Mouse (Mus musculus): ENCODE measurements at regions not wholly inside any gene's neighbourhood (a gene's known extent, or its start where the extent isn't known, plus 50 kb on each side); places are given as distances from the start of the nearest gene placed in this dataset.

GRCm38 (mm10) chr4:54430789-54431188, 514.1 kb upstream of the Zfp462 start:
- no peak for DNase-seq (ENCODE audit: low read depth, low spot score)

DNA sequence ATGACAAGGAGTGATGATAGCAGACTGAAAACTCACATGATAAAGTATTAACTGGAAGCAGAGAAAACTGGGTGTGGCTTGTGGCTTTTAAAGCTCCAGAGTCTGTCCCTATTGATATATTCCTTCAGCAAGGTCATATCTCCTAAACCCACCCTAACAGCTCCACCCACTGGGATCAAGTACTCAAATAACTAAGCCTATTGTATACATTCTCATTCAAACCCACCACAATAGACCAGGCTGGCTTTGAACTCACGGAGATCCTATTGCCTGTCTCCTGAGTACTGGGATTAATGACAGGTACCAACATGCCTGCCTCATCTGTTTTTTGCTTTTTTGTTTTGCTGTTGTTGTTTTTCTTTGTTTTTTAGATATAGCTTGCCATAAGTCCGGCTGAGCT, 484.3 kb upstream of the Zfp462 start:
- DNase-seq (ENCODE audit: low read depth, low spot score), result no peak

DNA sequence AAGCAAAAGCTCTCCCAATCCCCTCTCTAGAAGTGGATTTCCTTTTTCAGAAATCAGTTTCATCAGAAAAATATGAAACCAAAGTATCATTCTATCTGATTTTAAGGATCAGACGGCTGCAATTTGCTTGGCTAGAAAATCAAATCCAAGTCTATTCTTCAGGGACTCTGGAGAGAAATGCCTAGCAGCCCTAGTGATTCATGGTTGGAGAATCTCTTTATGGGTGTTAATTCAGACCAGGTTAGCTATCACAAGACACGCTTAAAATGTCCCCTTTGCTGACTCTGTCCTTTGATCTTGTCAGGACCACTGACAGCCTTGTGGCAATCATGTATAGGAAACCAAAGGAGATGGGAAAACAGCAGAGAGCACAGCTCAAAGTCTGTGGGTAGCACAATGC, 475.7 kb upstream of the Zfp462 start:
- no peak for DNase-seq (ENCODE audit: low read depth, low spot score)

DNA sequence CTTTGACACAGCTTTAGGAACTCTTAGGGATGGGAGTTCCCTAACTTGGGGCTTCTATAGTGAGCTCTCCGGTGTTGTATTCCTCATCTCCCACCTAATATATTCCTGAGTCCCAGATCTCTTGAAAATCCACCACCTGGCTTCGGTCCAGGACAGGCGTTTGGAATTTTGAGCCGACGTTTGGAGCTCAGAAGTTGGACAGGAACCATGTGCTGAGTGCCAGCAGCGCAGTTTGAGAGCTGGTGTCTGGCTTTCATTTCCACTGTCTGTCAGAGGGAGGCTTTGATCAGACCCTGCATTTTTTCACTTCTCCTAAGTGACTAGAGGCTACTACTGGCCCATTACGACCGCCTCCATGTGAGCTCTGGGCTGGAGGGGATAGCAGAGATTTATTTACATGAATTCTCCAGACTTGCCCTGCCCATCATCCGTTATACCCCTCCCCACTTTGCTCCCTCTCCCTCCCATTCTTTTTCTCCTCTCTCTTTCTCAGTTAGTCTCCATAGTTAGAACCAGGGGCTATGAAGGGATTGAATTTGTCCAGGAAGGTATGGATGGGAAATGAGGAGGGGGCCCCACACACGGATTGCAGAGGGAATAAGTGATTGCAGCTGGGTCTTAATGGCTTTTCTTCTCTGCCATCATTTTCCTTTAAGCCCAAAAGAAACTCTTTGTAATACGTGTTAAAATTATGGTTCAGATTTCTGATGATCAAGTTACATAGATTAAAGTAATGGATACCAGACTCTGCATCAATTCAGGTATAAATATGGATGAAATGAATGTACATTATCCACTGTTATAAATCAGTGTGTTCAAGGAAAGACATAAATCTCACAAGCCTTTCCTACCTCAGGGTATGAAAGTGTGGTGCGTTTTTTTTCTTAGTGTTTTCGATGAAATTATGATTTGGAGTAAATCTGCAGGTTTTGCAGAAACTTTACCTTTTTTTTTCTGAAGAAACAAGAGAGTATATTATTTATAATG, 474.5 kb upstream of the Zfp462 start:
- DNase-seq (ENCODE audit: low read depth, low spot score), result no peak

DNA sequence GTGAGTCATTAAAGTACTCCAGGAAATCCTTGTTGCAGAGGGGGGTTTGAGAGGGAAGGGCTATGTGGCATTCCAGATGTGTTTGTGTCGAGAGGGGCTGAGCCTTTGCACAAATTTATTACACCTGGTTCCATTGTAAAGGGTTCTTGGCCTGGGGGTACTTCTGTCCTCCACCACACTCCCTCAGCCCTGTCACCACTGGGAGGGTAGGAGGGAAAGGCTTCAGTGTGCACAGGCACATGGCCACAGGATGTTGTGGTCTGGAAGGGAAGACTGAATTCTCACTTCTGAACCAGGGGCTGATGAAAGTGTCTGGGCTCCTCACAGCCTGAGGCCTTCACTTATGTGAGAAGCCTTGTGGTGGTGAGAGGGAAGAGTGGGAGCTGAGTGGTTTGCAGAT, 473.8 kb upstream of the Zfp462 start:
- no peak for DNase-seq (ENCODE audit: low read depth, low spot score)

DNA sequence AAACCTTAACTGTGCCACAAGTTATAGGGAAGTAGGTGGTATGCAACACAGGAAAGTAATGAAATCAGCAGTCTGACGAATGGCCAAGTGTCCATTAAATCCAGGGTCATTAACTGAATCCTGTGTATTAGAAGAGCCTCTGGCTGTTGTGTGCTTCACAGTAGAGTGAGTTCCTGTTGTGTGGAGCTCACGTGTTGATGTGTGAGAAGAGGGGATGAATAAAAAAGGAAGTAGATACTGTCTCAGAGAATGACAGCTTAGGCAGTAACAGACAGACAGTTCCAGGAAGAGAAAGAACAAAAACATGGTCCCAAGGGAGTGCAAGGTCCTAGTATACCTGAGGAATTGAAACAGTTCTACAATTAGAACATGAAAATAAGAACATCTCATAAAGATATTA, 463.1 kb upstream of the Zfp462 start:
- DNase-seq (ENCODE audit: low read depth, low spot score), result no peak

DNA sequence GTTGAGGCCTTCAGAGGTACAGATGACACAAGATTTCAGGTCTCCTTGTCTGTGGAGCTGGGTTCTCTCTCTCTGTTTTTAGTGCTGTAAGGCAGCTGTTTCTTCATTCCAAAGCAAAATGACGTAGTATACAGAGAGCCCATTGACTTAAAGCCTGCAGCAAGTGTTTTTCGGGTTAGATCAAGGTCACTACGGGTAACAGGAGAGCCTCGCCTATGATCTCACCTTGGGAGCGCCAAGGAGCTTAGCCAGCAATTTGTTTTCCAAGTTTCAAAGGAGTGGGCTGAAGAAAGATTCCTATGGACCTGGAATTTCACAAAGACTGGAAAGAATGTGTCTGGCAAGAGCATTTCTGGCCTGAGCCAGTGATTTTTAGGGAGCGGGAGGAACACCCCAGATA, 451.8 kb upstream of the Zfp462 start:
- DNase-seq (ENCODE audit: low read depth, low spot score), result no peak

- no peak for DNase-seq (ENCODE audit: low read depth, low spot score)
Observed at GRCm38 (mm10) chr4:54497312-54497994, 447.4 kb upstream of the Zfp462 start.

DNA sequence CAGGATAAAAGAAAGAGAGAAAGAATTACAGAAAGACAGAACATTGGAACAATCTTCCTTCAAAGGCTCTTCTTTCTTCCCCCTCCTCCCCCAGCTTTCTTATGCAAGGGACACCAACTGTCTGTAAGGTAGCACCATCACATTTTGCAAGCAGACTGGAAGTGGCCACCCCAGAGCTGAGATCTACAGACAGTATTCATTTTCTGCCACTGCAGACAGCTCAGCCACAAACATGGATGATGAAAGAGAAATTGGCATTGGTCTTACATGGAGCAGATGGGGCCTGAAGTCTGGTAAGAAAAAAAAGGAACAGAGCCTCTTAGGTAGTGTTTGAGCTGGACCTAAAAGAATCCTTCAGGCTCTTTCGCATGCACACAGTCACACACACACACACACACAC, 428.9 kb upstream of the Zfp462 start:
- no peak for DNase-seq (ENCODE audit: low read depth, low spot score)

DNA sequence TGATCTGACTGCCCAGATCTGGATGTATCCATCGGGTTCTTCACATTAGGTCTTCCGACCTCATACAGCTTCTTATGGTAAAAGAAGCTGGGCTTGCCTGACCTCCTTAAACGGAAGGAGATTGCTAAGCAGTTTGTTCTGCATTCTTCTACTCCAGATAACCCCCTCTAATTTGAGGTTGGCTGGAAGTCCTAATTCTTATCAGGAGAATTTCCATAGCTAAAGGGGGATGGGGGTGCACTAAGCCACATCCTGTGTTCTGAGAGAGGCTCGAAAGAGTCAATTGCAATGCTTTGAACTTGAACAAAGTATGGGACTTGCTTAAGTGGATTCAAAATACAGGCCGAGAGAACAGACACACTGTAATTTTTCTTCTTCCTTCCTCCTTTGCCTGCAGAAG, 421.6 kb upstream of the Zfp462 start:
- no peak for DNase-seq (ENCODE audit: low read depth, low spot score)

DNA sequence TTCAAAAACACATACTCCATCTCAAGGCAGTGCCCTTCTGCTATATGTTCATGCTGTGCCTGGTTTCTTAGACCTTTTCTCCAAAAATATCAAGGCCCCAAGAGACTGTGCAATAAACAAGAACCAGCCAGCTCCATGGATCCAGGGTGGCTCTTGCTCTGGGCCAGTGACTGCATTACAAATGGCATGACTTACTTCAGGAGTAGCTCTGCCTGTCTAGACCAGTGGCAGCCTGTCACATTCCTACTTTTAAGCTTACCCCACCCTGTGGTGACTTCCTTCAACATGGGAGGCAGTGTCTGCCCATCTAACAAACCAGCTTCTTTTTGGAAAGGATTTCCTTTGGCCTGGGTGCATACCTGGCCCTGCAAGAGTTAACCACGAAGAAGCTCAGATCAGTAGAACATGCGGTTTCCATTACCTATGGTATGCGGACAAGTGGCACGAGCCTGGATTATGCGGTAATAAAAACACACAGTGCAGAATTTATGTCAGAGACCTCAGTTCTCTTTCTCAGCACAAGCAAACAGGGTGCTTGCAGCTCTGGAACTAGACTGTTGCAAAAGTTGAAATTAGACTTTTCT, 418.8 kb upstream of the Zfp462 start:
- DNase-seq (ENCODE audit: low read depth, low spot score), result no peak

DNA sequence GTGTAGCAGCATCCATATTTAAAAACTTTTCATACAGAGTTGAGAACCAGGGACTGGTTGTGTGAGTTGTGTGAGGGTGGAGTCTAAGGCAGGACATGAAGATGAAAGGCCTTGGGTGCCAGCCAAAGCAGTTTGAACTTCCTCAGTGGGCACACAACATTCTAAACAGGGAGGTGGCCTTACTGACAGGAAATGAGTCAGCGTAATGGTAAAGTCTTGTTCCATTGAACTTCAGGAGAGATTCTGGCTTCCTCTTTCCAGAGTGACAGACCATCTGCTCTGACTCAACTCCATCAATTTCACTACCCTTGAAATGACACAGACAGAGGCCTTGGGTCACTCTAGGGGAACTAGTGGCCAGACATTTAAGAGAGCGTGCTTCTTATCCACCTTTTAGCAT, 417.2 kb upstream of the Zfp462 start:
- peak; percentile 5 for DNase-seq (ENCODE audit: low read depth, low spot score)

GRCm38 (mm10) chr4:54531739-54532138, 413.1 kb upstream of the Zfp462 start:
- DNase-seq (ENCODE audit: low read depth, low spot score), result no peak

GRCm38 (mm10) chr4:54533846-54534245, 411.0 kb upstream of the Zfp462 start:
- no peak for DNase-seq (ENCODE audit: low read depth, low spot score)

GRCm38 (mm10) chr4:54552864-54553618, 391.8 kb upstream of the Zfp462 start:
- no peak for DNase-seq (ENCODE audit: low read depth, low spot score)

DNA sequence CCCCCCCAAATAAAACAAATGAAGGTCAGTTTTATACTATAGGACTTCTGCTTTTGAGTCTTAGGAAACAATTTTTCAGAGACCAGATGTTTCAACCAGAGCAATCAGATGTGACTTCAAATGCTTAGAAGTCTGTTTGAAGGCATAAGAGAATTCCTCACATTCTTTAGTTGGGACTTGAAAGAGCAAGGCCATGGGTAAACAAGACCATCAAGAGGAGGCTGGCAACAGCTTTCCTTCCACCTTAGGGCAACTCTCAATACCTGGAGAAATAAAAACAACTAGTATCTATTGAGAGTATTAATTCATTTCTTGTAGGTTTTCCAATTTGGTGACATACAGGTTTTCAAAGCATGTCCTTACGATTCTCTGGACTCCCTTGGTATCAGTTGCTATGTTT, 381.8 kb upstream of the Zfp462 start:
- no peak for DNase-seq (ENCODE audit: low read depth, low spot score)

GRCm38 (mm10) chr4:54573185-54573584, 371.7 kb upstream of the Zfp462 start:
- DNase-seq (ENCODE audit: low read depth, low spot score), result no peak

DNA sequence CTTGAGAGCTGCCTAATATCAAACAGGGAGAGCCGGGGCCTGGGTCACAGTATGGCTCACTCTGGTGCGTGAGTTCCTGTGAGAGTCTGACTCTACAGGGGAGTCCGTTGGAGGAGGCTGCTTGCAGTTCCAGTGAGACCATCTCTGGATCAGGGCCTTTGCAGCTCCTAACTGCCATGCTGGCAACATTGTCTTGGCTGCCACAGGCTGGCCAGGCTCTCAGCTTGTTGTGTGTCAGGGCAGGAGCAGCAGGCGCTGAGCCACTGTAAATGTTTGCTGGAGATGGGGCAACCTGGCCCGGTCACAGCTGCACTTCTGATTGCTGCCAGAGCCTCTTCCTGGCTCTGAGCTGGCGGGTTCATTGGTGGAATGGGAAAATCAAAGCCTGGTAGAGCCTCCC, 357.7 kb upstream of the Zfp462 start:
- DNase-seq (ENCODE audit: low read depth, low spot score), result no peak

DNA sequence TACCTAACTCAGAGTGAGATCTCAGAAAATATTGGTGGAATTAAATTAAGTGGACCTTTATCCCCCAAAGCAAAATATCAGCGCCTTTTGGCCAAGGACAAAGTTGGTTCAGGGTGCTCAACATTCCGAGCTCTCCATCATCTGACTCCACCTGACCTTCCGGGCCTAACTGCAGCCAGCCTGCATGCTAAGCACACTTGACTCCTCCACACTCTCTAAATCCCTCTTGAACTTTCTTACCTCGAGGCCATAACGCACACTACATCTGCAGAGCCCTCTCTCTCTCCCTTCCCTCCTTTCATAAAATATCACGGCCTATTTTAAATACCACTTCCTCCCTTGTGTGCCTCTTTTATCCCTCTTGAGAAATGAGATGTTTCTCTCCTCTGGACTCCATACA, 356.1 kb upstream of the Zfp462 start:
- no peak for DNase-seq (ENCODE audit: low read depth, low spot score)

- no peak for DNase-seq (ENCODE audit: low read depth, low spot score)
Observed at GRCm38 (mm10) chr4:54601671-54602512, 343.0 kb upstream of the Zfp462 start.
